Mouse (Mus musculus): ENCODE measurements at regions not wholly inside any gene's neighbourhood (a gene's known extent, or its start where the extent isn't known, plus 50 kb on each side); places are given as distances from the start of the nearest gene placed in this dataset.

DNA sequence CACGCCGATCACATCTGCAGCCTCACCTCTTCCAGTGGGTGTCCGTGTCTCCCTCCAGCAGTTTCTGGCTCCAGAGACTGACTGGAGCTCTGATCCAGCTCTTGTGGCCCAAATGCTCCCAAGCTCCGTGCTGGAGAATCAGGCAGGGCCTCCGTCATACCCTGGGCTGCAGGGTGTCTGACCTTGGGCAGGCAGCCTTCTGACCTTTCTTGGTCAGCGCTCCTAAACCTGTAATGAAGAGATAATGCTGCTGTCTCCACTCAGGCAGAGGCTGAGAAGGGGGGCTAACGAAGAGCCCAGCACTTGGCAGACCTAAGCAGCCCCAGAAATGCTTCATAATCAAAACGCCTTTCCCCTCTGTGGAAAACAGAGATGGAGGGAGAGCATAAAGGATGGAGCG is 89.9 kb upstream of the Mef2a start:
- Histone ChIP-seq H3K9me3 (replicated peaks; ENCODE audit: control insufficient read depth, low read length, poor library complexity, severe bottlenecking) (no peaks in the 10 kb centered on the region), H3K4me3 (ENCODE audit: low read depth, low read length) (no peak overlapping the region), H3K27me3 (ENCODE audit: control insufficient read depth, insufficient read depth, low read depth, low read length) (0 out of 2 replicates have a peak, but pooled peaks cover 2% of the 10 kb centered on the region), H3K4me1 (ENCODE audit: control insufficient read depth, insufficient read depth, low read length) (peaks cover 7% of the 10 kb centered on the region; the same call in 1 of the 2 replicates), H3K4me2 (ENCODE audit: low read length) (no peak overlapping the region), H3K27ac (ENCODE audit: low read length) (no peak overlapping the region), H3K9ac (ENCODE audit: low read depth, low read length) (no peak overlapping the region), H3K36me3 (ENCODE audit: control insufficient read depth, insufficient read depth, low read length) (no peaks in the 10 kb centered on the region)
- WGBS = 29% methylated on average over 9 of the region's 9 CpGs
- ATAC-seq = peak; percentile 44; the same call in 1 of the 2 replicates

GRCm38 (mm10) chr7:67461333-67462255 is 88.9 kb upstream of the Mef2a start:
- Histone ChIP-seq H3K4me1 (ENCODE audit: control insufficient read depth, insufficient read depth, low read length) (peaks cover 7% of the 10 kb centered on the region; the same call in 1 of the 2 replicates), H3K27me3 (ENCODE audit: control insufficient read depth, insufficient read depth, low read depth, low read length) (0 out of 2 replicates have a peak, but pooled peaks cover 2% of the 10 kb centered on the region), H3K27ac (ENCODE audit: low read length) (no peak overlapping the region), H3K4me2 (ENCODE audit: low read length) (no peak overlapping the region), H3K4me3 (ENCODE audit: low read depth, low read length) (no peak overlapping the region), H3K9ac (ENCODE audit: low read depth, low read length) (no peak overlapping the region), H3K36me3 (ENCODE audit: control insufficient read depth, insufficient read depth, low read length) (no peaks in the 10 kb centered on the region), H3K9me3 (replicated peaks; ENCODE audit: control insufficient read depth, low read length, poor library complexity, severe bottlenecking) (no peaks in the 10 kb centered on the region)
- no peak for ATAC-seq
- 90% methylated on average over 11 of the region's 11 CpGs for WGBS

- Histone ChIP-seq H3K9me3 (replicated peaks; ENCODE audit: control insufficient read depth, low read length, poor library complexity, severe bottlenecking) (no peaks in the 10 kb centered on the region), H3K4me3 (ENCODE audit: low read depth, low read length) (no peak overlapping the region), H3K36me3 (ENCODE audit: control insufficient read depth, insufficient read depth, low read length) (no peaks in the 10 kb centered on the region), H3K4me2 (ENCODE audit: low read length) (no peak overlapping the region), H3K27ac (ENCODE audit: low read length) (no peak overlapping the region), H3K27me3 (ENCODE audit: control insufficient read depth, insufficient read depth, low read depth, low read length) (0 out of 2 replicates have a peak, but pooled peaks cover 2% of the 10 kb centered on the region), H3K4me1 (ENCODE audit: control insufficient read depth, insufficient read depth, low read length) (peaks cover 7% of the 10 kb centered on the region; the same call in 1 of the 2 replicates), H3K9ac (ENCODE audit: low read depth, low read length) (no peak overlapping the region)
- ATAC-seq = no peak
- WGBS = 84% methylated on average over 10 of the region's 10 CpGs
Observed at GRCm38 (mm10) chr7:67459810-67460209, 87.2 kb upstream of the Mef2a start.

DNA sequence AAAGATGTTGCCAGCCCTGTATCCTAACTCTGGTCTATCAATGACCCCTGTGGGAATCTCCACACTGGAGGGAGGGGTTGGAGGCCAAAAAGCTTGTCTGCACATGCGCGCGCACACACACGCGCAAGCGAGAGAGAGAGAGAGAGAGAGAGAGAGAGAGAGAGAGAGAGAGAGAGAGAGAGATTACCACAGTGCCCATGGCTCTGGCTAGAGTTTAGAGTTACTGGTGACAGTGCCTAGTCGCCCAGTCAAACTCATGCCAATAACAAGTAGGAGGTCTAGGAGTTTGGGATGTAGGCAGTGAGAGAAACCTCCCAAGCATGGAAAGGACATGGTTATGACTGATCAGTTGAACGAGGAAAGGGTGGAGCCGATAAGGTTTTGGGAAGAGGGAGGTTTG is 86.6 kb upstream of the Mef2a start:
- Histone ChIP-seq H3K9me3 (replicated peaks; ENCODE audit: control insufficient read depth, low read length, poor library complexity, severe bottlenecking) (no peaks in the 10 kb centered on the region), H3K4me1 (ENCODE audit: control insufficient read depth, insufficient read depth, low read length) (peaks cover 7% of the 10 kb centered on the region; the same call in 1 of the 2 replicates), H3K9ac (ENCODE audit: low read depth, low read length) (no peak overlapping the region), H3K36me3 (ENCODE audit: control insufficient read depth, insufficient read depth, low read length) (no peaks in the 10 kb centered on the region), H3K27ac (ENCODE audit: low read length) (no peak overlapping the region), H3K27me3 (ENCODE audit: control insufficient read depth, insufficient read depth, low read depth, low read length) (0 out of 2 replicates have a peak, but pooled peaks cover 2% of the 10 kb centered on the region), H3K4me2 (ENCODE audit: low read length) (no peak overlapping the region), H3K4me3 (ENCODE audit: low read depth, low read length) (no peak overlapping the region)
- ATAC-seq = no peak
- 96% methylated on average over 9 of the region's 9 CpGs for WGBS

DNA sequence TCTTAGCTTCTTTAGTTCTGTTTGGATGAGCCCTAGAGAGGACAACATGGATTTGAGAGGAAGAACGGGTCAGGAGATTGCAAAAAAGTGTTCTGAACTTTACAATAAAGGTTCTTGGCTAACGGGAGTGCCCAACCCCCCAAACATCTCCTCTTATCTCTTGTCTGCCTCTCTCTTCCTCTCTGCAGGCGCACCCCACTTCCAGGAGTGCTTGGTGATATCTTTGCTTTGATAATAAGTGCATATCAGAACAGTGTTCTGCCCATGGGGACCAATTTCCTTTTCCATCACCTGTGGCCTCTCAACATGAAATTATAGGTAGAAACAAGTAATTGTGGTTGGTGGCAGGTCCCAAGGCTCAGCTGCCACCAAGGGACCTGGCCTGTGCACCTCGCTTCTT is 86.0 kb upstream of the Mef2a start:
- 86% methylated on average over 4 of the region's 4 CpGs for WGBS
- no peak overlapping the region for H3K27ac ChIP-seq (ENCODE audit: low read length)
- peaks cover 7% of the 10 kb centered on the region; the same call in 1 of the 2 replicates for H3K4me1 ChIP-seq (ENCODE audit: control insufficient read depth, insufficient read depth, low read length)
- ATAC-seq = no peak
- H3K4me2 ChIP-seq (ENCODE audit: low read length) = no peak overlapping the region
- H3K36me3 ChIP-seq (ENCODE audit: control insufficient read depth, insufficient read depth, low read length) = no peaks in the 10 kb centered on the region
- no peaks in the 10 kb centered on the region for H3K9me3 ChIP-seq (replicated peaks; ENCODE audit: control insufficient read depth, low read length, poor library complexity, severe bottlenecking)
- H3K4me3 ChIP-seq (ENCODE audit: low read depth, low read length) = no peak overlapping the region
- 0 out of 2 replicates have a peak, but pooled peaks cover 2% of the 10 kb centered on the region for H3K27me3 ChIP-seq (ENCODE audit: control insufficient read depth, insufficient read depth, low read depth, low read length)
- H3K9ac ChIP-seq (ENCODE audit: low read depth, low read length) = no peak overlapping the region

- H3K4me2 ChIP-seq (ENCODE audit: low read length) = no peak overlapping the region
- H3K27me3 ChIP-seq (ENCODE audit: control insufficient read depth, insufficient read depth, low read depth, low read length) = no peaks in the 10 kb centered on the region
- no peak overlapping the region for H3K4me3 ChIP-seq (ENCODE audit: low read depth, low read length)
- WGBS = 89% methylated on average over 1 of the region's 1 CpGs
- no peak overlapping the region for H3K27ac ChIP-seq (ENCODE audit: low read length)
- ATAC-seq = no peak
- peaks cover 2% of the 10 kb centered on the region; the same call in 1 of the 2 replicates for H3K4me1 ChIP-seq (ENCODE audit: control insufficient read depth, insufficient read depth, low read length)
- H3K36me3 ChIP-seq (ENCODE audit: control insufficient read depth, insufficient read depth, low read length) = no peaks in the 10 kb centered on the region
- H3K9me3 ChIP-seq (replicated peaks; ENCODE audit: control insufficient read depth, low read length, poor library complexity, severe bottlenecking) = no peaks in the 10 kb centered on the region
- H3K9ac ChIP-seq (ENCODE audit: low read depth, low read length) = no peak overlapping the region
Observed at GRCm38 (mm10) chr7:67457898-67458297, 85.2 kb upstream of the Mef2a start.

- H3K4me1 ChIP-seq (ENCODE audit: control insufficient read depth, insufficient read depth, low read length) = no peaks in the 10 kb centered on the region
- 86% methylated on average over 4 of the region's 4 CpGs for WGBS
- H3K4me2 ChIP-seq (ENCODE audit: low read length) = no peak overlapping the region
- H3K9me3 ChIP-seq (replicated peaks; ENCODE audit: control insufficient read depth, low read length, poor library complexity, severe bottlenecking) = no peaks in the 10 kb centered on the region
- H3K4me3 ChIP-seq (ENCODE audit: low read depth, low read length) = no peak overlapping the region
- H3K9ac ChIP-seq (ENCODE audit: low read depth, low read length) = no peak overlapping the region
- H3K36me3 ChIP-seq (ENCODE audit: control insufficient read depth, insufficient read depth, low read length) = no peaks in the 10 kb centered on the region
- no peak for ATAC-seq
- H3K27ac ChIP-seq (ENCODE audit: low read length) = no peak overlapping the region
- no peaks in the 10 kb centered on the region for H3K27me3 ChIP-seq (ENCODE audit: control insufficient read depth, insufficient read depth, low read depth, low read length)
Observed at GRCm38 (mm10) chr7:67456015-67456414, 83.4 kb upstream of the Mef2a start.

GRCm38 (mm10) chr7:67454458-67454857 is 81.8 kb upstream of the Mef2a start:
- Histone ChIP-seq H3K9me3 (replicated peaks; ENCODE audit: control insufficient read depth, low read length, poor library complexity, severe bottlenecking) (no peaks in the 10 kb centered on the region), H3K4me3 (ENCODE audit: low read depth, low read length) (no peak overlapping the region), H3K9ac (ENCODE audit: low read depth, low read length) (no peak overlapping the region), H3K36me3 (ENCODE audit: control insufficient read depth, insufficient read depth, low read length) (no peaks in the 10 kb centered on the region), H3K27me3 (ENCODE audit: control insufficient read depth, insufficient read depth, low read depth, low read length) (no peaks in the 10 kb centered on the region), H3K27ac (ENCODE audit: low read length) (no peak overlapping the region), H3K4me2 (ENCODE audit: low read length) (no peak overlapping the region), H3K4me1 (ENCODE audit: control insufficient read depth, insufficient read depth, low read length) (no peaks in the 10 kb centered on the region)
- ATAC-seq = no peak
- WGBS = 70% methylated on average over 4 of the region's 4 CpGs

GRCm38 (mm10) chr7:67451157-67451793 is 78.6 kb upstream of the Mef2a start:
- Histone ChIP-seq H3K27ac (ENCODE audit: low read length) (no peak overlapping the region), H3K36me3 (ENCODE audit: control insufficient read depth, insufficient read depth, low read length) (no peaks in the 10 kb centered on the region), H3K4me1 (ENCODE audit: control insufficient read depth, insufficient read depth, low read length) (no peaks in the 10 kb centered on the region; the same call in 1 of the 2 replicates), H3K27me3 (ENCODE audit: control insufficient read depth, insufficient read depth, low read depth, low read length) (no peaks in the 10 kb centered on the region), H3K4me2 (ENCODE audit: low read length) (no peak overlapping the region), H3K9ac (ENCODE audit: low read depth, low read length) (no peak overlapping the region), H3K9me3 (replicated peaks; ENCODE audit: control insufficient read depth, low read length, poor library complexity, severe bottlenecking) (no peaks in the 10 kb centered on the region), H3K4me3 (ENCODE audit: low read depth, low read length) (no peak overlapping the region)
- no peak for ATAC-seq
- 87% methylated on average over 6 of the region's 6 CpGs for WGBS
